Mouse (Mus musculus): ENCODE measurements around the gene Spata2. TPM values are rescaled to one million over a fixed set of nuclear protein-coding genes. Genes with fewer than 3 reads are reported as not detected.

Gene Spata2
- total RNA-seq, 2 experiments from 2014 or later = 53.5 to 58.1 TPM

DNA sequence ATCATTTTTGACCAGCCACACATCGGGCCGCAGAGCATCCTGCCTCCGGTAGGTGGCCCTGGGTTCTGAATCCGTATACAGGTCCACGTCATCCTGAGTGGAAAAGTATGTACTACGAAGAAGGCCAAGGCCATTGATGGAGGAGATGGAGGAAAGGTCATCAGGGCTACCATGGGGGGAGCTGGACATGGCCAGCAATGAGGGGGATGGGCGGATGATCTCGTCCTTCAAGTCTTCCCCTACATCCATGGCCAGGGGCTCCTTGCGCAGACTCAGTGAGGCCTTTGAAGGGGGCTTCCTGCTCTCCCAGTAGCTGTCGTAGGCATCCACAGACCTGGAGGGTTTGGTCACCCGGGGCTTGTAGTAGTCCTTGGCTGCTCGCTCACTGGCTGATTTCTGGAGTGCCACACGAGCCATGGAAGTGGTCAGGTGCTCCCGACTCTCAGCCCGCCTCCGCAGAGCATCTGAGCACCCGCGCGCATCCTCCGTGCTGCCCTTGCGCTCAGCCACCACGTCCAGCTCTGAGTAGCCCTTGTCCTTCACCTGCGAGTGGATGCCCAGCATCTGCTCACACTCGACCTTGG is 8.8 kb downstream of the Spata2 start:
- DNase-seq = no peak
- intact Hi-C loops (cut with DNase I) = no loop called here

DNA sequence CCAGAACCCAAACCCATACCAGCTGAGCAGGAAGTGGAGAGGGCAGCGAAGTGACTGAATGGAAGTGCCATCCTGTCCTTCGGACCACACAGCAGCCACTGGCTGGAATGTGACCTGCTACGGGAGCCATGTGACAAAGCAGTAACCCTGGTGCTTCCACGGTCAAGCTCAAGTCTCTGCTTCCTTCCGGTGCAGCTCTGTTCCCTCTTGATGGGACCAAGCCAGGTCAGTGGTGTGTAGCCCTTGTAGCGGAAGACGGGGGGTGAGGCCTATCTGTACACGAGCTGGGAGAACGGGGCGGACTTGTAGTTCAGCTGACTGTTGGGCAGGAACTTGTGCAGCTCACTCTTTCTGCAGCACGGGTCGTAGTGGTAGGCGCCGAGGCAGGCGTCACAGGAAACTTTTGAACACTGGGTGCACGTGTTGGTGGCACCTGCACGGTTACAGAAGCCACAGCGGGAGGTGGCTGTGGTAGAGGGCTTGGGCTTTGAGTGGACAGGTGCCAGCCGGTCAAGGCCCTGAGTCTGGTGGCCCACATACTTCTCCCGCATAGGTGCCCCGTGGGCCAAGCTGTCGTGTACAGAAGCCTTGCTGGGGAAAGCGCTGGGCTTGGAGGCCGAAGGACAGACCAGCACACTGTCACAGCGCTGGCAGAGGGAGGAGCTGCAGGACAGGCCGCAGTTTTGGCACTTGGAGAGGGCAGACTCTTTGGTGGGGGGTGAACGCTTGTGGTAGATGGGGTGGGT is 9.4 kb downstream of the Spata2 start:
- intact Hi-C loops (cut with DNase I) = no loop called here
- DNase-seq = peak; percentile 37

DNA sequence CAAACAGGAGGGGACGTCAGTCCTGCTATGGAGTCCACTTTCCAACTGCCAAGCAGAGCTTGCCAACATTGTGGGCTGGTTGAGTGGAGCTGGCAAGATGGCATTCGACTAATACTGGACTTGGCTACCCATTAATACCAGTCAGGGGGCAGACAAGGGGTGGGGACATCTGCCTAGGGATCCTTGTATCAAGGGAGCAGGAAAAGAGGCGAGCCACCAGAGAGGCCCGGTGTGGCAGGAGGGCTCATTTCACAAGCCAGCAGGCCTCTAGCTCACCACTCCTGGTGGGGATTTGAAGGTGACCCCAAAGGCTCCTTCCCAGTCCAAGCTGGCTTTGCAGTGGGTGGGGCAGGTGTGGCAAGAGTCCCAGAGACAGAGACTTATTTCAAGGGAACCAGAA is 10.0 kb downstream of the Spata2 start:
- intact Hi-C loops (cut with DNase I) = no loop called here

DNA sequence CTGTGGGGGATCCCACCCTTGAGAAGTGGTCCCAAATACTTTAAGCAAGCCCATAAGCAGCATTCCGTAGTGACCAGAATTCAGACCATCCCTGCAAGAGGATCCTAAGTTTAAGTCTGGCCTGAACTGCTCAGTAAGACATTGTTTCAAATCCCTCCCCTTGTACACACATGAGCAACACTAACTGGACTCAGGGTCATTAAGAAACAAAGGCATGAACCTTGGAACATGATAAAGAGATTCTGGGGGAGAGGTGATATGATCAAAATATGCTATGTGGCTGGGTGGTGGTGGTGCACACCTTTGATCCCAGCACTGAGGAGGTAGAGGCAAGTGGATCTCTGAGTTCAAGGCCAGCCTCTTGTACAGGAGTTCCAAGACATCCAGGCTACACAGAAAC is 13.2 kb downstream of the Spata2 start:
- intact Hi-C loops (cut with DNase I) = no loop called here
- DNase-seq = no peak

More for the DNA sequence above, 10.0 kb downstream of the Spata2 start:
- peak; percentile 76 for DNase-seq

DNA sequence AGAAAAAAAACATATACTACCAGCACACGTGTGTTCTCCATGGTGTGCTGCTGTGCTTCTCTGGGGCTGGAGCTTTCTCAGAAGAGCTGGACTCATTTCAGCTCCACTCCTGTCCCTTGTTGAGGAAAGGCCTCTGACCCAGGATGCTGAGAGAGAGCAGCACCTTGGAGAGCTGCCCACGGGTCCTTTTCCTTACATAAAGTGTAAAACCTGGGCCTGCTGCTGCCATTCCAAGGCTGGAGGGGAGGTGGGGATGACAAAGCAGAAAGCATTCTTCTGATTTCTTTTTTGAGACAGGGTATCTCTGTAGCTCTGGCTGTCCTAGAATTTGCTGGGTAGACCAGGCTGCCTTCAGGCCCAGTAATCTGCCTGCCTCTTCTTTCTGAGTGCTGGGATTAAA is 14.6 kb downstream of the Spata2 start:
- no peak for DNase-seq
- intact Hi-C loops (cut with DNase I) = no loop called here

DNA sequence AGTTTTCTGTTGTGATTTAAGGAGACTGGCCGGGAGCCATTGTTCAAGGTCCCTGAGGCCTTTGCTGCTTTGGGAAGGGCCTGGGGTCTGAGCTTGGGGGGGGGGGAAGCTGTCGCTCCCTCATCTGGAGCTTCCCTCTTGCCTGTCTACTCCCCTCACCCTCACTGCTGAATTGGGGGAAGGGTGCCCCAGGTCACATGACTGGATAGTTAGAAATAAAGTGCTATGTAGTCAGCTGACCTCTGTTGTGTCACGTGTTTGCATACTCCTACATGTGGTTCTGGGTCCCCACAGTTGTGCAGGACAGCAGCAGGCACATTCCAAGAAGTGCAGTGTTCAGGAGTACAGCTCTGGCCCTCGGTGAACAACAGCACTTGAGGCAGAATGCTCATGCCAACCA is 15.9 kb downstream of the Spata2 start:
- intact Hi-C loops (cut with DNase I) = no loop called here

DNA sequence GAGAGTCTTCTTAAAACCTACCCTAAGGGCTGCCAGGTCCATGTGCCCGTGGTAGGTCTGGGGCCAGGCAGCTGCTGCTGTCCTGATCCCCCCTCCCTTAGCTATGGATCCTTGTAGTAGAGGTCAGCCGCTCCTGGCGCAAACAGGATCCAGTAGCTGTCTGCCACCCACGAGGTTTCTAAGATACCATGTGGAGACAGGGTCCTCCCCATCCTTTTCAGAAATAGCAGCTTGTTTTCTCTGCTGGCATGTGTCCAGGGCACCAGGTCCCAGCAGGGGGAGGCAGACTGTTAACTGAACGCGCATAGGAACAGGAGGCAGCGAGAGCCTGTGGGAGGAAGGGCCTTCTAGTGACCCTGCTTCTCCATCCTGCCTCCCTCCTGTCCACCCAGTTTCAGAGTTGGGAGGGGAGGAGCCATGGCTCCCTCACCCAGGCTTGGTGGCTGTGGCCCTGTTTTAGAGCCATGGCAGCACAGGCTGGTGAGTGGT is 16.4 kb downstream of the Spata2 start:
- intact Hi-C loops (cut with DNase I) = no loop called here
- peak; percentile 97 for DNase-seq

More for the DNA sequence above, 15.9 kb downstream of the Spata2 start:
- no peak for DNase-seq

DNA sequence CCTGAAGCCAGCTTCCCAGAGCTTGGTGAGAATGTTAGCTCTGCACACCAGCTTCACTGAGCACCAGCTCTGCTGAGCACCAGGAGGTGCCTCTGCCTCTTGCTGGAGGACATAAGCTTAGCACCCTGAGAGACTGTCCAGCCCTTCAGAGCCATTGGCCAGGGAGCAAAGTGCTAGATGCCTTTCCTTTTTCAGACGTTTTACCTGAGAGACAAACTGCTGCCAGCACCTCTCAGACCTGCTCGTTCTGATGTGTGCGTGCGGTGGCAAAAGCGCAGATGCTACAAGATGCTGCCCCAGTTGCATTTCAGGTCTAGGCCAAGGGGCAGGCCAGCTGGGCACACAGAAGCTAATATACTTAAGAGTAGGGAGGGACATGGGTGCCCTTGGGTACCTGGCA is 17.1 kb downstream of the Spata2 start:
- intact Hi-C loops (cut with DNase I) = no loop called here
- DNase-seq = no peak

DNA sequence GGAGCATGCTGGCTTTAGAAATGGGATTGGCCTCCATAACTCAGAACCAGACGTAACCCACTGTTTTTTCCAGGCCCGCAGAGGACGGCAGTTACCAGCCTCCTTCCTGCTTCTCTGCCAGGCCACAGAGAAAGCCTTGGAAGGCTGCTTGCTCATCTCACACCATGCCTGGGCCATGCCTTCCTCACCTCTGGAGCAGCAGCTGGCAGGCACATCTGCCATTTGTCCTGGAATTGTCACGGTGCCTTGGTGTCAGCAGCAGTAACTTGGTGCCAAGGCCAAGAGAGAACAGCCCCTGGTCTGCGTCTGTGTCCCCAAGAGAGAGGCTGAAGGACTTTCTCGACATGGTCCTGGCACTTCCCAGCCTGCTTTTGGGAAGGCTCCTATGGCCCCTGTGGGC is 18.5 kb downstream of the Spata2 start:
- intact Hi-C loops (cut with DNase I) = no loop called here
- no peak for DNase-seq

DNA sequence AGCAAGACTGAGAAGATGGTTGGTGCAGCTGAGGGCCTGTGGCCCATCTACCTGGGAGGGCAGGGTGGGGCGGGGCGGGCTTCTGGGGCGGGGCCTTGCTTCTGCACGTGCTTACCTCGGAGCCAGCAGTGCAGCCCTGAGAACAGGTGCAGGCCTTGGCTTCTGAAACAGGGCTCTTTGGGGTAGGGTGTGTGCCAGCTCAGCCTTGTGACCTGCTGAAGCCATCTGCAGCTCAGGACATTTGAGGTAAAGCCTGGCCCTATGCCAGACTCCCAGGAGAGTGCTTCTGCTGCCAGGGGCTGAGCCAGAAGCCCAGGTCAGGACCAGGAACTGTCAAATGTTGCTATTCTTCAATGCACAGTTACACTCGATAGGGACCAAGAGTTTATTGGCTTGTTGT is 21.1 kb downstream of the Spata2 start:
- DNase-seq = peak; percentile 71
- intact Hi-C loops (cut with DNase I) = no loop called here

DNA sequence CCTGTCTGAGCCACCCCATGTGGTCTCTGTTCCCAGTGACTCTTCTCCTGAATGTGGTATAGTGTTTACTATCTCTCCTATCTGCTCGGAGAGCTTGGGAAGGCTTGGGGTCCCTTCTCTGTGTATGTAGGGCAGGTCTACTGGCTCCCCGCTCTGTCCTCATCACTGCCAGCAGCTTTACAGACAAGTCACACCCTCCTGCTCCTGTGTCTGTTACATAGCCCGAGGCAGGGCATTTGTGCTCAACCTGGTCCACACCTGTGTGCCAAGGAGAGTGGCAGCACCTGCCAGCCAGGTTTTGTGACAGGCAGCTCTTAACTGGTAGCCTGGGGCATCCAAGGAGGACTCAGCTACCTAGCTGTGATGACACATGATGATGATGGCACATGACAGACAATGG is 22.1 kb downstream of the Spata2 start:
- intact Hi-C loops (cut with DNase I) = no loop called here
- DNase-seq = no peak

DNA sequence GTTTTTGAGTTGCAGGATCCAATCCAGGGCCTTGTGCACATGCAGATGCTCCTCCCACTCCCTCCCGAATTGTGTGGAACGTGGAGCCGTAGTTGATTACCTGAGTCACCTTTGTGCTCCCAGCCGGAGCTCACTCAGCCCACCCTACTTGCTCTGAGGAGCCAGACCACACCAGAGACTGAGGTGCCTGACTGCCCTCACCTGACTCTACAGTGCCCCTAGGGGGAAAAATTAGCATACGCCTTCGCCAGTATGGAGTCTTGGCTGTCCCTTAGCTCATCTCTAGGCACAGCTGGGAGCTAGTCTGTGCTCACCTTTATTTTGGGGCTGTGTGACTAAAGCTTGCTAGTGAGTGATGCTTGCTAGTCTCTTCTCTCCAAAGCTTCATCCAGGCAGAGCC is 24.2 kb downstream of the Spata2 start:
- DNase-seq = no peak
- intact Hi-C loops (cut with DNase I) = no loop called here

DNA sequence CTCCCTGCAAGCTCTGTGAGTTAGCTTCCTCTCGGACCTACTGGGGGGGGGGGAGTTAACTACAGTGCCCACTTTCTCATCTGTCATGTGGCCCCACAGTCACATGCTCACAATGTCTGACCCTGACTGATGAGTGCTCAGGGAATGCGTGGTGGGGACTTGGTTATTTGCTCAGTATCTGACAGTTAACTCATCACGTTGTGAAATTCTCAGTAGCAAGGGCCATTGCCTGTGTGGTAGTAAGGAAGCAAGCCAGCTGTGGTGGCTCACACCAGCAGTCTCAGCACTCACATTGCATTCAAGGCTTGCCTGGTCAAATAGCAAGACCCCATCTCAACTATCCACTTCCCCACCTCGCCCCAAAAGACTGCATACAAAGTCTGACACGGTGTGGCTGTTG is 25.5 kb downstream of the Spata2 start:
- no peak for DNase-seq
- intact Hi-C loops (cut with DNase I) = no loop called here

DNA sequence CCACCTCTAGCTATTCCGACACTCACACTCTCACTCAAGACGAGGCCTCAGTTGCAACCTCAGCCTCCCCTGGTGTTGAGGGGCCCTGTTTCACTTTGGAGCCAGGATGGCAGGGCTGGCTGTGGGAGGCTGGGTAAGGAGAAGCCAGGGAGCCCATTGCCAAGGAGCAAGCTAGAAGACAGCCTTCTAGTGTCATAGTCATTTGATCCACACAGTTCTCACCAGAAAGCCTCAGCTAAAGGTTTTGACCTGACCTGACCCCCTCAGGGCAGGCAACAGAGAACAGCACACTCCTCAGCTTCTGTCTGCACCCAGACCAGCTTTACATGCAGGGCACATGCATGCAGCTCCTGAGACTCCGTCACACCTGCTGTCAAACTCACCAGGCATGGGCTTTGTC is 26.7 kb downstream of the Spata2 start:
- intact Hi-C loops (cut with DNase I) = no loop called here
- DNase-seq = no peak

DNA sequence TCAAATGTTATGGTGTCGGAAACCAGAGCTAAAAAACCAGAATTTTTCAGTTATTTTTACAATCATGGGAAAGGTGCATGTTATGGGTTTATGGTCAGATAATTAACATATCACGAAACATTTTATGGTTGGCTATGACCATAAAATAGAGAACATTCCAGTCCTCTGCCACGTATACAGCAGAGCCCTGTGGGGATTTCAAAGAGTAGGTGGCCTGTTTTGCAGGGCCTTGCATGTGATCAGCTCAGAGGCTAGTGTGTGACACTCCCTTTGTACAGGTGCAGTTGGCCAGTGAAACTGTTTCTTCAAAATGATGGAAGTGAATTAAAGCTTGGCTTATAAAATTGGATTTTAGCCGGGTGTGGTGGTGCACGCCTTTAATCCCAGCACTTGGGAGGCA is 28.9 kb downstream of the Spata2 start:
- intact Hi-C loops (cut with DNase I) = no loop called here
- no peak for DNase-seq

DNA sequence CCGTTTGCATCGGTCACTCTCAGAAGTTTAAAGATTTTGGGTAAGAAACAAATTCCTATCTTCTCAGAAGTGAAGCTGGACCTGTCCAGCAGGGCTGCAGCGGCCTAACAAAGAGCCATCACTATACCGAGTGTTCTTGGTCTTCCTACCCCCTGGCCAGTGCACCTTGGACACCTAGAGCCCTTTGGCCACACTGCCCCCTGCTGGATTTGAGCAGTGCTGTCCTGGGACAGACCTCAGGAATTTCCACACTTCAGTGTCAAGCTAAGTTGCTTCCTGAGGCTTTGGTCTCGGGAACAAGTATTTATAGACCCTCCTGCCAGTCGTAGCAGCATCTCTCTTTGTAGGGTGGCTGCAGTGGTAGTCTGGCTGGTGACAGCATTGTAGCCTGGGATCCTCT is 29.7 kb downstream of the Spata2 start:
- intact Hi-C loops (cut with DNase I) = no loop called here
- peak; percentile 62 for DNase-seq

DNA sequence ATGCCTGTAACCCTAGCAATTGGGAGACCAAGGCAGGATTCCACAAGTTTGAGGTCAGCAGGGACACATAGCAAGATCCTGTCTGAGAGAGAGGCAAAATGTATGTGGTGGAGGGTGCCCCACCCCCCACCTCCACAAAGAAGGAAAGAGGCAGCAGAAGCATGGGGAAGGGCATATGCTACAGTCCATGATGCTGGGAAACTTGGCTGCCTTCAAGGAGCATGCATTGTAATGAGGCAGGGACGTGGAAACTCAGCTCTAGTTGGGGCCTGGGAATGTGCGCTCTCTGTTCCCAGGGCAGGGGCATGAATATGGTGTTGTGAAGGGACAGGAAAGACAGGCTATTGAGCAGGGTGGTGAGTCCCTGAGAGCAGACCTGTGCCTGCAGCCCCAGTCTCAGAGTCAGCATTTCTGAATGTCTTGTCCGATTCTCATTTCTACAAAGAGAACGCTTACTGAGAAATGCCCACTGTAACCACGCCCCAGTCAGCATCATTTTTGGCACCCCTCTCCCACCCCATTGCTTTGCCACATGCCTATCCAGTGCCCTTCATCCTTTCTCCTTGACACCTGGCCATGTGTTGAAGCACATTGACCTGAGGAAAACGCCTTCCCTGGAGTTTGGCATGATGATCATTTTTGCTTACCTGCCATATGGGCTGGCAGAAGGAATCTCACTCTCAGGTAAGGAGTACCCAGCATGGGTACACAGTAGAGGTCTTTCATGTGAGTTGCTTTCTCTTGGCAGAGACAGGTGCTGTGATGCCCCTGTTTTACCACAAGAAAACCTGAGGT is 33.4 kb downstream of the Spata2 start:
- intact Hi-C loops (cut with DNase I) = no loop called here
- peak; percentile 60 for DNase-seq

DNA sequence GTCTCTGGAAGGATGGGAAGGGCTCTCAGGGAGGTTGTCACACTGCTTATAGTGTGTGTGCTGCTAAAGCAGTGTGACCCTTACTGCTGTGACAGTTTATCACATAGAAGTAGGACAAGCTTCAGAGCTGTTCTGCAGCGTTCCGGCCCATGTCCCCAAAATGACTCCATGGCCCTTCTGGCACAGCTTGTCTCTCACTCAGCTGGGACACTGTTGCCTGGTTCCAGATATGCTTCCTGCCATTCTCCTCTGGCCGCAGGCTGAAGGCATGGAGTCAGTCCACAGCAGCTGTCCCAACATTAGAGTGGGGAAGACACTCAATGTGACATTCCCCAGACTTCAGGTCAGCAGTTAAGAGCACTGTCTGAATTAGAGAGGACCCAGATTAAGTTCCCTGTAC is 34.1 kb downstream of the Spata2 start:
- intact Hi-C loops (cut with DNase I) = no loop called here
- DNase-seq = no peak

DNA sequence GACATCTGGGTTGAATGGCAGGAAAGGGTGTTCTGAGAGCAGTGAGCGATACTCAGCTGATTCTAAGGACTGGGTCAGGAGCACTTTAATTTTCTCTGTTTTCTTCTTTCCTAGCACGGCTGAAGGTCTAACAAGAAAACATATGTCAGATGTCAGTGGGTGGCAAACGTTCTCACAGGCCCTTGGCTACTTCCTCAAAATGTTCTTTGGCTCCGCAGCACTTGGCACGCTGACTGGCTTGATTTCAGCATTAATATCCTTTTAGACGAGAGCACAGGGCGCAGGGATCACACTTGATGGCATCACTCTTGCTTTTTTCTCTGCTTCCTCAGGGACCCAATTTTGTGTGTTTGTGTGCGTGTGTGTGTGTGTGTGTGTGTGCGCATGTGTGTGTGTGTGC is 35.5 kb downstream of the Spata2 start:
- intact Hi-C loops (cut with DNase I) = no loop called here
- peak; percentile 70 for DNase-seq

DNA sequence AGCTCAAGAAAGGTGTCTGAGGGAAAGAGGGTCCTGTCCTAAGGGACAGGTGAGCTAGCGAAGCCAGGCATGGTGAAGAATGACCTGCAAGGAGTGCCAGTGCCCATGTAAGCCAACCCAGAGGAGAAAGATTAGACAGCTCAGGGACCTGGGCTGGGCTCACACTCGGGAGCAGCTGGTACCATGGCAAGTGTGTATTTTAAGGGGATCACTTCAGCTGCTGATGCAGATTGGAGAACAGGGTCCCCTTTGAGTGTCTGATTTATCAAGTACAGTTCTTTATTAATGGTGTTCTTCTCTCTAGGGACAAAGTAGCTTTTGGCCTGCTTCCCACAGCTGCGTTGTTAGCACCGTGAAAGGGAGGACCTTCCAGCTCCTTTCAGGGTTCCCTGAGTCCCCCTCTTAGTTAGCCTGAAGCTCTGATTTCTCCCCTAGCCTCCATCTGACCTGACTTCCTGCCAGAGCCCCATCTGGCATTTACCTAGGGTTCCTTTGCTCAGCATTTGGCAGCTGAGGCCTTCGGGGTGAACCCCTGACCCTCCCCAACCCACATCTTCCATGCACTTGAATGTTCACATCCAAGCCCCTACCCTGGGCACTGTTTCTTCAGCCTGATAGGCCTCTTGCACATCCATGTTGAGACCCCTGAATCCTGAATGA is 36.2 kb downstream of the Spata2 start:
- peak; percentile 56 for DNase-seq
- intact Hi-C loops (cut with DNase I) = no loop called here

DNA sequence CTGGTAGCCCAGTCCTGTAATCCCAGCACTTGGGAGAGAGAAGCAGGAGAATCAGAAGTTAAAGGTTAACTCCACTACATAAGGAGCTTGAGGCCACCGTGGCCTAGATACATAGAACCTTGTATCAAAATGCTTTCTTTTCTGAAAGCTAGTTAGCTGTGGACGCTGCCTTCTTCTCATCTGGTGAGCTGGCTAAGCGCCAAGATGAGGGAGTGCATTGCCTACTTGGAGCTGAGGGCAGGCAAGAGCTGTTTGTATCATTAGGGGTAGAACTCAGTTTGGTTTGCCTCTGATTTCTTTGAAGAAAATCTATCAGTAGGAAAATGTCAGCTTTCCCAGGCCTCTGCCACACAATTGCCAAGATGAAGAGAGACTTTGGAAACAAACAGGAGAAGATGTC is 38.9 kb downstream of the Spata2 start:
- DNase-seq = peak; percentile 71
- intact Hi-C loops (cut with DNase I) = no loop called here
